Mouse (Mus musculus) embryo, embryonic 11.5 days (tissue): ENCODE results near the gene Wnt11.

Source experiments
- DNase-seq: peaks from one replicate; pipeline ENCODE4 v3.0.0-alpha.2; 2012; ENCODE audit warnings: low read depth, low spot score

Gene Wnt11

GRCm38 (mm10) chr7:98828052-98828451 lies 6.9 kb upstream of the Wnt11 start:
- DNase-seq: no peak

DNA sequence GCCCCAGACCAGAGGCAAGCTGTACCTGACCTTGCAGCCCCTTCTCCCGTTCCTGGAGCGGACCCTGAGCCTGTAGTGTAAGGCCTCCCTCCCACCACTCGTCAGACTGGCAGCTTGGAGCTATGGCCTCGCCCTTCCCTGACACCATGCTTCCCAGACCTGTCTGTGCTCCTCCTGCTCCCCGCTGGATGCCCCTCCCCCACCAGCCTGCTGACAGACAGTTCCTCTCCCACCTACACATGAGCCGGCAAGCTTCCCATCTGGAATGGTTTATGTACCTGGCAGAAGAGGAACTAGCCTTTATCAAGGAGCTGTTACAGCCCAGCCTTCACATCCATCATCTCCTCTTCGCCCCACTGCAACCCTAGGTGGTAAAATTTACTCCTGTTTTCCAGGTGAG lies 6.0 kb upstream of the Wnt11 start:
- no peak for DNase-seq

GRCm38 (mm10) chr7:98831290-98831689 lies 3.6 kb upstream of the Wnt11 start:
- DNase-seq: no peak

GRCm38 (mm10) chr7:98835519-98836441 lies 868 bp downstream of the Wnt11 start:
- DNase-seq: no peak

- DNase-seq: no peak
These were observed 1.7 kb downstream of the Wnt11 start for GRCm38 (mm10) chr7:98836646-98837045.

DNA sequence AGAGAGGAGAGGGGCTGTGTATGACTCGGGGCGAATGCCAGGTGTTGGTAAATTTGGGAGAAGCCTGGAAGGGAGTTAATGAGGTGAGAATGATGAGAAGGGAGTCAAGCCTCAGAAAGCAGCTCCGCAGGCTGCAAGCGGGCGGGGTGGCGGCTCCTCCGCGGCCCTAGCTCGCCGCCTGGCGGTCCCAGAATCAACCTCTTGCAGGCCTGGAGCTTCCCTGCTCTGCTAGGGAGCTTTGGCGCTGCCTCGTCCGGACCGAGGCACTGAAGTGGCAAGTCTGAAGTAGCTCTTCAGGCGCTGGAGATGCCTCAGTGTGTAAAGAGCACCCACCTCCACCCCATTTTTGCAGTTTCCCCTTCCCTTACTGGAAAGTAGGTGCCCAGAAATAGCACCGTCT lies 3.0 kb downstream of the Wnt11 start:
- DNase-seq: peak; percentile 77

- DNase-seq: peak; percentile 51
These were observed 3.8 kb downstream of the Wnt11 start for GRCm38 (mm10) chr7:98838729-98839141.

GRCm38 (mm10) chr7:98839312-98839711 lies 4.4 kb downstream of the Wnt11 start:
- DNase-seq: no peak

DNA sequence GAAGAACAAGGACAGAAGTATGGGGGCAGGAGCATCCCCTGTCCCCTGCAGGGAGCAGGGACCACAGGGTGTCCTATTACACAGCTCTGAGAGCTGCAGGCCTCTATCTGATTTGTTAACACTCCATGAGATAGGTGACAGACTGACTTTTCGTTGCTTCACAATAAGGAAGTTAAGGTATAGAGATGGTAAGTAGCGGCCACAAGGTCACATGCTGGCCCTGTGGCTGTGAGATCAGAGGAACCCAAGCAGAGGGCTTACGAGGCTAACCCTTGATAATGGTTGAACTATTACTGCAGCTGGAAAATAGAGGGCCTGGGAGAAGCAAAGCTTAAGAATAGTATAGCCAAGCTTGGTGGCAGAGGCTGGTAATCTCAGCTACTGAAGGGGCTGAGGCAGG lies 5.9 kb downstream of the Wnt11 start:
- no peak for DNase-seq

- no peak for DNase-seq
These were observed 6.9 kb downstream of the Wnt11 start for GRCm38 (mm10) chr7:98841802-98842201.

DNA sequence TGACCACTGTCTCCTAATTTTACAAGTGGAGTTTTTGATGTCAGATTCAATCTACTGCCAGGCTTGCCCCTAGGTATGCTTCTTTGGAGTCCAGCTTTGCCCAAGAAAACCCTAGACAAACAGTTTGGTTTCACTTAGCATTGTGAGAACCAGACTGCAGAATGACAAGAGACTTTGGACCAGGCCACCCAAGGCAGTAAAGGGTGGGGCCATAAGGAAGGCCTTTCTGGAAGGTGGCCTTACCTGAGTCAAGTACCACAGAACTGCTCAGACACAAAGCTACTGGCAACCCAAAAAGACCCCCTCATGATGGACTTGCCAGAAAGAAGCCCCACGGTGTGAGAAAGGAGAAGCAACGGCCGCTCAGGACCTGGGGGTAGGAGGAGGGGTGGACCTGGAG lies 8.1 kb downstream of the Wnt11 start:
- no peak for DNase-seq

- no peak for DNase-seq
These were observed 8.7 kb downstream of the Wnt11 start for GRCm38 (mm10) chr7:98843649-98844048.

DNA sequence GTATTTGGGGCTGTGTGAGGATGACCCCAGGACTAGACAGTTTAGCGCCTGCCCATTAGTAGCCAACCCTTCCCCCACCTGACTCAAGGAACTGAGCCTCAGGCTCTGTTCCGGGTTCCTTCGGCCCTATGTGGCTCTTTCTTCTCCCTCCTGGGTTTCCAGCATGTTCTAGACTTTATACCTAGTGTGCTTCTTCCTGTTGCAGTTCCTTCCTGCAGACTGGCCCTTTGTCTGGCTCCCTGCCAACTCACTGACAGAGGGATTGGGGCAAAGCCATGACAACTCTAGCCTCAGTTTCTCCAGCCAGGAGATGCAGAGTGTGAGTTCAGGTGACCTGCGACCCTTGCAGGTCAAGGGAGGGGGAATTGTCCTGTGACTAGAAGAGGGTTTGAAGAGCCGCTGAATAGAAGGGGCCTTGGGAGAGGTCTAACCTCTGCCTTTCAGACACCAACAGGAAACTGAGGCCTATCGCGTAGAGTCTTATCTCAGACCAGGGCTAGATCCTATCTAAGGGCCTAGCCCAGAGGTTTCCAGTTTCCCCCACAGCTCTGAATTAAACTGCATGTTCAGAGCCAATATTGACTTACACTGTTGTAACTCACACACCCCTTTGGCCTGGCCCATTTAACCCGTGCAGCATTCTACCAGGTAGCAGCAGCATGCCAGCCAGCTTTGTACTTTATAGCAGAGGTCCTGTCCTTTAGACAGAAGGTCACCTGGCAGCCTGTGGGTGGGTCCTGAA lies 14.2 kb downstream of the Wnt11 start:
- no peak for DNase-seq

DNA sequence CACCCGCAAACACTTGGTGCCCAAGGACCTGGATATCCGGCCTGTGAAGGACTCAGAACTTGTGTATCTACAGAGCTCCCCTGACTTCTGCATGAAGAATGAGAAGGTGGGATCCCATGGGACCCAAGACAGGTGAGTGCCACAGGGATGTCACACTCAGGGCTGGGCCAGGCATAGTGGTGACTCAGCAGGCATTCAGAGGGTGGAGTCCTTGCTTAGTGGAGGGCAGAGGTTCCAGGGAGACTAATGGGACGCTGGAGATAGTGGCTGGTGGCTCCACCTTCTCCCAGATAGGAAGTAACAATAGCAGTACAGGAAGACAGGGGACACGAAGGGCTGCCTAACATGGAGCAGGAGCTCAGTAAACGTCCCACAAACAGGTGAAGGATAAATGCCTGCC lies 15.5 kb downstream of the Wnt11 start:
- no peak for DNase-seq

DNA sequence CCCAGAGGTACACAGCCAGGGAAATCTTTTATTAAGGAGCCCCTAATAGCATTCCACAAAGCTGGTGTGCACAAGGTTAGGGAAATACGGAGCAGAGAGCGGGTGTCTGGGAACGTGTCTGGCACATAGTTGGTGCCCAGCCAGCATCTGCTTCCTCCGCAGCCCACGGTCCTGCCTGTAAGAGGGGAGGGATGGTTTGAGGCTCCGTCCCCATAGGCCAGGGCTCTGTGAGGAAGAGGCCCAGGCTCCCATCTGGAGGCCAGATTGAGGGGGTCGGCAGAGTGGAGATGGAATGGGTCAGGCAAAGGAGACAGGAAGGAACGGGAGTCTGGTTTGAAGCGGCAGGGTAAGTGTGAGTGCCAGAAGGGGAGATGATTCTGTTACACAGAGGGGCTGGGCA lies 16.3 kb downstream of the Wnt11 start:
- no peak for DNase-seq

- DNase-seq: no peak
These were observed 18.2 kb downstream of the Wnt11 start for GRCm38 (mm10) chr7:98852950-98853650.

- no peak for DNase-seq
These were observed 18.9 kb downstream of the Wnt11 start for GRCm38 (mm10) chr7:98853806-98854205.

DNA sequence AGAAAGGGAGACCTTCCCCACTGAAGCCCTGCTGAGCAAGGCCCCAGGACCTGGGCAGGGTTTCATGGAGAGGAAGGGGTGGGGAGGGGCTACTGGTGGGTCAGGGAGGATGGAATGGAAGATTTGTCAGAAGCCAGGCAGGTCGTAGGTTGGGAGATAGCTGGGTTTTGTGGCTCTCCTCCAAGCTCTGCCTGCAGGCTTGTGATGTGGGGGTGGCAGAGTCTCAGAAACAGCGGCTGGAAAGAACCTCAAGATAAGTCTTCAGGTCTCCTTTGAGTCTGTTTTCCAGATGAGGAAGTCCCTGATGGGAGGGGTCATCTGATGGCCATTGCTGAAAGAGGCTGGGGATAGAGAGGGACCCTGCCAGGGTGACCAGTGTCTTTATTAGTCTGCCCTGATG lies 20.5 kb downstream of the Wnt11 start:
- no peak for DNase-seq

DNA sequence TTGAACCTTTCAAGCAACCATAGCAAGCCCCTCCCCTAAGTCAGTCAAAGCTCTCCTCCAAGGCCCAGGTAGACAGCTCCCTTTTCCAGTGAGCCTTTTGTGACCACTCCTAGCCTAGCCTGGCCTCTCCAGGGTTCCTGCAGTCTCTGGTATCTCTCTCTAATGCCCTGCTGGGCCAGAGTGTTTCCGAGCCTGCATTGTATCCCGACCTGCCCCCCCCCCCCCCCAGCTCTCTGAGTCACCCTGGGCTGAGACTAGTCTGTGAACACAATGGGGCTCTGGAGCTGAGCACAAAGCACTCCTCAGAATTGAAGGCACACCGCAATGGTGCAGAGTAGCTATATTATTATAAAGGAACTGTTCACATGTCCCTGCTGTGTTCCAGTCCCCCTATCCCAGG lies 21.2 kb downstream of the Wnt11 start:
- no peak for DNase-seq

DNA sequence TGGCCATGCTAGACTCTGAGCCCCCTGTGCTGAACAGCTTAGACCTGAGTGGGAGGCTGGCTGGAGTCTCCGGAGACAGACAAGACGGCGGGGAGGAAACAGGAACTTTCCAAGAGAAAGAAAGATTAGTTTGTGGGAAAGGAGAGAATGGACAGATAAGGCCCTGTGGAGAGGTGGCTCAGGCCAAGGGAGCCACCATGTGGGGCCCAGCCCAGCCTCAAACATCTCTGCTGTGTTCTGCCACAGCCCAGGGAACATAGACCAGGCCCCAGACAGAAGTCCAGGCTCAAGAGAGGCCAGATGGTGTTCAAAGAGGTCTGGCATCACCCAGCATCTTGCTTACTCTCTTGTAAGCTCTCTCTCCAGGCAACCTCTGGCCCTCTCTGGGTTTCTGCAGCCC lies 22.2 kb downstream of the Wnt11 start:
- no peak for DNase-seq

DNA sequence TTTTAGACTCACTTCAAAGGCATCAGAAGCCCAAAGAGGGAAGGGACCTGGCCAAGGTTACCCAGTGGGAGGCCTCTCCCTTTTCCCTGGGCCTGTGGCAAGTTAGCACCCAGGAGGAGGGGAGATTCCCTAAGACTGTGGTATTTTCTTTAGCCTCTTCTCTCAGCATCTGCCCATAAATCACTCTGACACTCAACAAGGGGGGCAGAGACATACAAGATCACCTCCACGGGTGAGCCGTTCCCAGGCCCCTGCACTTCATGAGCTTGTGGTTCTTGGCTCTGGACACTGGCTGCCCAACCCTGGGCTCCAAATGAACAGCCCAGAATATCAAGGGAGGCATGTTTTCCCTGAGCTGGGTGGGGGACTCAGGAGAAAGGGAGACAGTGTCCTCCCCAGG lies 26.1 kb downstream of the Wnt11 start:
- no peak for DNase-seq

DNA sequence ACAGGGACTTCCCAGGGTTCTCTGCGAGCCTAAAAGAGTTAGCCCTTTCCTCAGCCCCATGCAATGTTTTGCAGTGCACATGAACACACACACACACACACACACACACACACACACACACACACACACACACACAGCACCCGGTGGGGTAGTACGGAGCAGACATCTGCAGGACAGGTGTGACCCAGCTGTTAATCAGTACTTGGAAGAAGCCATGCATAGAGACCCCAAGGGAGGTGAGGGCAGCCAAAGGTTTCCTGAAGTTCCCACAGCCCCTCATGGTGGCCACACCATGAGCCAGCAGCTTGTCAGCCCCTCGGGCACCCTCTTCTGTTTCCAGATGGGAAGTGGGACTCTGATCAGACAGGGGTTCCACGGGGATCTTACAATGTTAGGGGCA lies 28.1 kb downstream of the Wnt11 start:
- DNase-seq: no peak
